Mouse (Mus musculus): ENCODE measurements around the gene Rps12. TPM values are rescaled to one million over a fixed set of nuclear protein-coding genes. Genes with fewer than 3 reads are reported as not detected.

Rps12 gene
- polyA plus RNA-seq, 1 experiment from 2014 or later = 151 TPM

DNA sequence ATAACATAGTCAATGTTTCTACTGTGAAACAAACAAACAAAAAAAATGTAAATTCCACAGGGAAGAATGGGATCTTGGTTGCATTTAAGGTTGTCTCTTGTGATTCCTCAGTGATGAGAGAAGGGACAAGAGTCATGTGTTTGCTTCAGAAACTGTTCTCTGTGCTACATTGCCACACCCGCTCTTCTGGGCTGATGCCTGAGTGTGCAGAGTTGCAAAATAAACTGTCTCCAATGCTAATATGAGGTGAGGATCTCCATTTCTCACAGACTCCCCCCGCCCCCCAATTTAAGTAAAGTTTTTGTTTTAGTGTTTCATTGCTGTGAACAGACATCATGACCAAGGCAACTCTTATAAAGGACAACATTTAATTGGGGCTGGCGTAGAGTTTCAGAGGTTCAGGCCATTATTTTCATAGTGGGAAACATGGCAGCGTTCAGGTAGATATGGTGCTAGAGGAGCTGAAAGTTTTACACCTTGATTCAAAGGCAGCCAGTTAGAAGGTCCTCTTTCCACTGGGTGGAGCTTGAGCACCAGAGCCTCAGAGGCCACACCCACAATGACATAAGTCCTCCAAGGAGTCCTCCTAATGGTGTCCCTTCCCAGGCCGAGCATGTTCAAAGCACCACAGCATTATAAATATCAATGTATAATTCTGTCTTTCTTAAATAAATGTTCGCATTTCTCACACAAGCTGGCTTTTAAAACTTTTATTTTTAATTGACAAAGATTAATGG, 6.4 kb downstream of the Rps12 start:
- no peak overlapping the region for H3K9ac ChIP-seq (ENCODE audit: low read depth, low read length)
- 76% methylated on average over 6 of the region's 6 CpGs for WGBS
- H3K4me1 ChIP-seq (replicated peaks; ENCODE audit: control insufficient read depth, insufficient read depth, low read length) = peaks cover under 1% of the 10 kb centered on the region; the same call in 1 of the 2 replicates
- no peaks in the 10 kb centered on the region for H3K27me3 ChIP-seq (replicated peaks; ENCODE audit: control insufficient read depth, insufficient read depth, low read length)
- no peak overlapping the region for H3K4me2 ChIP-seq (replicated peaks; ENCODE audit: low read depth)
- no peak for TF ChIP-seq CTCF (IDR thresholded peaks at IDR 0.05; ENCODE audit: low read depth)
- 0 out of 2 replicates have a peak, but pooled peaks have one; percentile 45 for ATAC-seq
- no peak overlapping the region for H3K4me3 ChIP-seq (ENCODE audit: low read depth, low read length)
- no peaks in the 10 kb centered on the region for H3K9me3 ChIP-seq (ENCODE audit: control insufficient read depth)
- peaks cover 23% of the 10 kb centered on the region for H3K36me3 ChIP-seq (ENCODE audit: control insufficient read depth, insufficient read depth)
- no peak overlapping the region for H3K27ac ChIP-seq (ENCODE audit: low read depth, low read length)

DNA sequence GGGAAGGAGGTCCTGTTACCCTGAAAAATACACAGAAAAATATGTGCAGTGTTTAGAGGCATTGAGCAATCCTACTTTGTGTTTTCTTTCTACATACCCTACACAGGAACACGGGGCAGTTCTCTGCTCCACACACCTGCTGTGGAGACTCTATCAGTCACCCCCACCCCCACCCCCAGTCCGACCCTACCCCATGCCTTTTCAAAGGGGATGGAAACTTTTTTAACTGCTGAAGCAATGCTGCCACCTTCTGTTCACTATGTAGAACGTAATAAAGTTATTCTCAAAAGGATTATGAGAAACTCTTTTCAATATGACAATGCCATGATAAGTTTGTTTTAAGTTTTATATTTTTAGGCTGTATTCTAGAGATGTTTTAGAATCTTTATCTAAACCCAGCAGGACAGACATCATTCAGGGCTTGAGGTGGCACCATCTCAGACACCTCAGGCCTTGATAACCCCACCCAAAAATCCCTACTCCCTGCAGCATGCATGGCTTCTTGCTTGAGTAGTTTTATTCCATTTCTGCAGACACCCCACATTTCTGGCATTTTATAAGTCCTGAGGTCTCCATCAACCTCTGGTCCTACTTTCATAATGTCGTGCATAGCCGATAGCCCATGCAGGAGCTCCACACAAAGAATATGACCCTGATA, 9.7 kb downstream of the Rps12 start:
- Histone ChIP-seq H3K9ac (ENCODE audit: low read depth, low read length) (no peak overlapping the region), H3K27me3 (replicated peaks; ENCODE audit: control insufficient read depth, insufficient read depth, low read length) (no peaks in the 10 kb centered on the region), H3K4me3 (ENCODE audit: low read depth, low read length) (no peak overlapping the region), H3K36me3 (ENCODE audit: control insufficient read depth, insufficient read depth) (no peaks in the 10 kb centered on the region), H3K27ac (ENCODE audit: low read depth, low read length) (no peak overlapping the region), H3K4me2 (replicated peaks; ENCODE audit: low read depth) (no peak overlapping the region), H3K4me1 (replicated peaks; ENCODE audit: control insufficient read depth, insufficient read depth, low read length) (no peaks in the 10 kb centered on the region), H3K9me3 (ENCODE audit: control insufficient read depth) (no peaks in the 10 kb centered on the region)
- TF ChIP-seq CTCF (IDR thresholded peaks at IDR 0.05; ENCODE audit: low read depth) = peak; percentile 63
- 33% methylated on average over 5 of the region's 5 CpGs for WGBS
- ATAC-seq = no peak

DNA sequence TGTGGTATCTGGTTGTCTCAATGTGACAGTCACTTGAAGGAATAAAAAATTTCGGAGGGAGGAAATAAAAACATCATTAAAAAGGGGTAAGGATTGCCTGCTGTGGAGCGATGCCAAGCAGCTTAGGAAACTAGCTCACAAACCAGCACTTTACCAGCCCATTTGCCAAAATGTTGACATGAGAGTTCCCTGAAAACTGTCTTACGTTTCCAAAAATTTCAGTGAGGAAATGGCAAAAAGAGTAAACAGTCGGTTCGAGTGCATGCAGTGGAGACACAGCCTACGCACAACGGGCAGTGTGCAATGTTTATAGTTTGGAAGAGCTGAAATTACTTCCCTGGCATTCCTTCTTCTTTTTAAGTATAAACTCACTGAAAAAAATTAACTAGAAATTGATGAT, 32.9 kb downstream of the Rps12 start:
- Histone ChIP-seq H3K36me3 (ENCODE audit: control insufficient read depth, insufficient read depth) (no peaks in the 10 kb centered on the region), H3K9me3 (ENCODE audit: control insufficient read depth) (no peaks in the 10 kb centered on the region), H3K27me3 (replicated peaks; ENCODE audit: control insufficient read depth, insufficient read depth, low read length) (no peaks in the 10 kb centered on the region), H3K9ac (ENCODE audit: low read depth, low read length) (no peak overlapping the region), H3K4me3 (ENCODE audit: low read depth, low read length) (no peak overlapping the region), H3K27ac (ENCODE audit: low read depth, low read length) (no peak overlapping the region), H3K4me2 (replicated peaks; ENCODE audit: low read depth) (no peak overlapping the region), H3K4me1 (replicated peaks; ENCODE audit: control insufficient read depth, insufficient read depth, low read length) (no peaks in the 10 kb centered on the region)
- 60% methylated on average over 7 of the region's 7 CpGs for WGBS
- ATAC-seq = no peak
- no peak for TF ChIP-seq CTCF (IDR thresholded peaks at IDR 0.05; ENCODE audit: low read depth)

Other genes starting within 250 kb of the Rps12 start
- 12.9 and 14.0 TPM in 2 replicates for gene Slc18b1, start 9.7 kb upstream of the Rps12 start, polyA plus RNA-seq (2015; fragmentation: Nextera tagmentation; extraction: Ambion mirVana)
- 0.10 TPM in 1 of 2 replicates, not detected in the other for gene Vnn3, start 64.2 kb upstream of the Rps12 start, polyA plus RNA-seq (2015; fragmentation: Nextera tagmentation; extraction: Ambion mirVana)
- 7.4 and 8.2 TPM in 2 replicates for gene Vnn1, start 107.4 kb upstream of the Rps12 start, polyA plus RNA-seq (2015; fragmentation: Nextera tagmentation; extraction: Ambion mirVana)
- not detected in 2 replicates for gene Taar1, start 133.1 kb upstream of the Rps12 start, polyA plus RNA-seq (2015; fragmentation: Nextera tagmentation; extraction: Ambion mirVana)
- not detected in 2 replicates for gene Taar2, start 151.3 kb upstream of the Rps12 start, polyA plus RNA-seq (2015; fragmentation: Nextera tagmentation; extraction: Ambion mirVana)
- not detected in 2 replicates for gene Taar3, start 162.3 kb upstream of the Rps12 start, polyA plus RNA-seq (2015; fragmentation: Nextera tagmentation; extraction: Ambion mirVana)
- gene Taar4, start 173.2 kb upstream of the Rps12 start, polyA plus RNA-seq (2015; fragmentation: Nextera tagmentation; extraction: Ambion mirVana) = not detected in 2 replicates
- gene Taar5, start 183.4 kb upstream of the Rps12 start, polyA plus RNA-seq (2015; fragmentation: Nextera tagmentation; extraction: Ambion mirVana) = not detected in 2 replicates
- not detected in 2 replicates for gene Taar6, start 198.4 kb upstream of the Rps12 start, polyA plus RNA-seq (2015; fragmentation: Nextera tagmentation; extraction: Ambion mirVana)
- not detected in 2 replicates for gene Taar7a, start 206.2 kb upstream of the Rps12 start, polyA plus RNA-seq (2015; fragmentation: Nextera tagmentation; extraction: Ambion mirVana)
- not detected in 2 replicates for gene Taar7b, start 212.7 kb upstream of the Rps12 start, polyA plus RNA-seq (2015; fragmentation: Nextera tagmentation; extraction: Ambion mirVana)
- not detected in 2 replicates for gene Taar7d, start 239.9 kb upstream of the Rps12 start, polyA plus RNA-seq (2015; fragmentation: Nextera tagmentation; extraction: Ambion mirVana)

All from intestine, postnatal 0 days (tissue).